Mouse (Mus musculus): ENCODE results near the gene Ifit1bl1.
"Not testable (repeated sequence)": the region's sequence is repeated elsewhere in the genome, so short reads cannot be mapped to it uniquely, and the experiment has no call there.

- not testable (repeated sequence) for TF ChIP-seq CTCF, POLR2A (IDR thresholded peaks at IDR 0.05; ENCODE audit: insufficient read depth, low read depth, low read length)
These were observed 5.7 kb upstream of the Ifit1bl1 start, which contains the start of gene Ifit3b for GRCm38 (mm10) chr19:34607237-34608051.

All from olfactory bulb, adult 2 months (tissue).